Mouse (Mus musculus) forebrain, embryonic 15.5 days (tissue): ENCODE results near the gene Prkar2a. TPM values are rescaled to one million over a fixed set of nuclear protein-coding genes. Genes with fewer than 3 reads are reported as not detected.
"Not testable (repeated sequence)": the region's sequence is repeated elsewhere in the genome, so short reads cannot be mapped to it uniquely, and the experiment has no call there.

ENCODE experiments used
- ATAC-seq: fragments of 200-750 bp; cut with Nextera tagmentation; replicated peaks from 2 replicates; pipeline ENCODE4 v1.8.0; 2017; ENCODE audit warnings: mild to moderate bottlenecking, moderate TSS enrichment, moderate library complexity
- H3K27ac ChIP-seq: fragments of 300-500 bp; sonication (generic); replicated peaks from 2 replicates; pipeline ENCODE4 v1.5.1; 2015; ENCODE audit warnings: mild to moderate bottlenecking, inconsistent platforms
- H3K27me3 ChIP-seq: fragments of 300-500 bp; sonication (generic); 2 replicates; pipeline ENCODE4 v1.6.1; 2015; ENCODE audit warnings: inconsistent platforms
- H3K36me3 ChIP-seq: fragments of 300-500 bp; sonication (generic); 2 replicates; pipeline ENCODE4 v1.6.1; 2015; ENCODE audit warnings: mild to moderate bottlenecking, inconsistent platforms
- H3K4me1 ChIP-seq: fragments of 300-500 bp; sonication (generic); 2 replicates; pipeline ENCODE4 v1.6.1; 2015; ENCODE audit warnings: inconsistent platforms
- H3K4me2 ChIP-seq: fragments of 300-500 bp; sonication (generic); replicated peaks from 2 replicates; pipeline ENCODE4 v1.6.1; 2015; ENCODE audit warnings: mild to moderate bottlenecking, inconsistent platforms
- H3K4me3 ChIP-seq: fragments of 300-500 bp; sonication (generic); 2 replicates; pipeline ENCODE4 v1.5.1; 2015; ENCODE audit warnings: mild to moderate bottlenecking, inconsistent platforms
- H3K9ac ChIP-seq: fragments of 300-500 bp; sonication (generic); replicated peaks from 2 replicates; pipeline ENCODE4 v1.6.1; 2015; ENCODE audit warnings: mild to moderate bottlenecking, inconsistent platforms
- H3K9me3 ChIP-seq: fragments of 300-500 bp; sonication (generic); 2 replicates; pipeline ENCODE4 v1.6.1; 2016; ENCODE audit warnings: inconsistent platforms
- WGBS: fragments of 180-500 bp; shearing (Covaris S2); methylation state at CpG from one replicate; pipeline ENCODE4 v1.1.7; 2015; ENCODE audit warnings: mixed read lengths; 5-methylcytosine and 5-hydroxymethylcytosine counted together
- polyA plus RNA-seq: library from polyadenylated mRNA; unstranded; fragments of >200 nt; fragmentation: Nextera tagmentation; extraction: Ambion mirVana; gene quantifications from 2 replicates; pipeline ENCODE4 v1.2.1, GENCODE M21; 2015

The Prkar2a gene
- 40.6 and 42.1 TPM in 2 replicates for polyA plus RNA-seq

- no peak within 1 kb of the TSS for H3K9ac ChIP-seq
- no peak for ATAC-seq
- no peak within 1 kb of the TSS for H3K4me3 ChIP-seq
Measured at GRCm38 (mm10) chr9:108689106-108689505, at the start of gene Prkar2a. Gene Prkar2a (plus strand): TSS chr9:108689314.

GRCm38 (mm10) chr9:108639825-108640224 is 49.3 kb upstream of the Prkar2a start:
- H3K4me3 ChIP-seq = no peak overlapping the region
- no peak for ATAC-seq
- H3K9me3 ChIP-seq = no peaks in the 10 kb centered on the region
- no peak overlapping the region for H3K27ac ChIP-seq
- 93% methylated on average over 2 of the region's 2 CpGs for WGBS
- no peaks in the 10 kb centered on the region for H3K27me3 ChIP-seq
- no peaks in the 10 kb centered on the region for H3K4me1 ChIP-seq
- H3K4me2 ChIP-seq = no peak overlapping the region
- no peak overlapping the region for H3K9ac ChIP-seq
- H3K36me3 ChIP-seq = peaks cover 18% of the 10 kb centered on the region; the same call in 1 of the 2 replicates

More at GRCm38 (mm10) chr9:108689106-108689505, at the start of gene Prkar2a:
- H3K36me3 ChIP-seq = peaks cover 4% of the 10 kb centered on the region; the same call in 1 of the 2 replicates
- H3K4me2 ChIP-seq = no peak within 1 kb of the TSS
- H3K9me3 ChIP-seq = no peaks in the 10 kb centered on the region
- WGBS = 31% methylated on average over 1 of the region's 1 CpGs
- H3K4me1 ChIP-seq = peaks cover 24% of the 10 kb centered on the region
- H3K27ac ChIP-seq = peak within 1 kb of the TSS; percentile 24; the same call in 1 of the 2 replicates
- no peaks in the 10 kb centered on the region for H3K27me3 ChIP-seq

GRCm38 (mm10) chr9:108648166-108648565 is 40.9 kb upstream of the Prkar2a start:
- 44% methylated on average over 10 of the region's 10 CpGs for WGBS
- no peak for ATAC-seq
- Histone ChIP-seq H3K4me1 (peaks cover 24% of the 10 kb centered on the region), H3K27ac (no peak overlapping the region), H3K4me3 (peak overlapping the region; percentile 85), H3K9ac (peak overlapping the region; percentile 91), H3K27me3 (no peaks in the 10 kb centered on the region), H3K4me2 (peak overlapping the region; percentile 70), H3K36me3 (peaks cover 4% of the 10 kb centered on the region; the same call in 1 of the 2 replicates), H3K9me3 (no peaks in the 10 kb centered on the region)

- H3K4me1 ChIP-seq = peaks cover 24% of the 10 kb centered on the region
- H3K4me2 ChIP-seq = peak within 1 kb of the TSS; percentile 70
- H3K36me3 ChIP-seq = no peaks in the 10 kb centered on the region
- under 1% methylated on average over 111 of the region's 112 CpGs for WGBS
- peak; percentile 99 for ATAC-seq
- peak within 1 kb of the TSS; percentile 85 for H3K4me3 ChIP-seq
- H3K9me3 ChIP-seq = no peaks in the 10 kb centered on the region
- H3K27ac ChIP-seq = peak within 1 kb of the TSS; percentile 93
- H3K9ac ChIP-seq = peak within 1 kb of the TSS; percentile 91
- no peaks in the 10 kb centered on the region for H3K27me3 ChIP-seq
Measured at GRCm38 (mm10) chr9:108648611-108649560, 40.2 kb upstream of the Prkar2a start, which contains the start of gene Arih2. Gene Arih2 (minus strand): TSS chr9:108649386.

- Histone ChIP-seq H3K27ac (peak overlapping the region; percentile 93), H3K4me2 (peak overlapping the region; percentile 70), H3K4me1 (peaks cover 24% of the 10 kb centered on the region), H3K4me3 (peak overlapping the region; percentile 85), H3K9me3 (no peaks in the 10 kb centered on the region), H3K36me3 (no peaks in the 10 kb centered on the region), H3K9ac (peak overlapping the region; percentile 91), H3K27me3 (no peaks in the 10 kb centered on the region)
- ATAC-seq = no peak; the same call in 1 of the 2 replicates
- WGBS = 34% methylated on average over 29 of the region's 29 CpGs
Measured at GRCm38 (mm10) chr9:108649561-108650440, 39.3 kb upstream of the Prkar2a start.

- no peak overlapping the region for H3K27ac ChIP-seq
- 72% methylated on average over 10 of the region's 10 CpGs for WGBS
- no peak overlapping the region for H3K4me2 ChIP-seq
- H3K27me3 ChIP-seq = no peaks in the 10 kb centered on the region
- no peaks in the 10 kb centered on the region for H3K9me3 ChIP-seq
- H3K4me3 ChIP-seq = no peak overlapping the region
- ATAC-seq = no peak
- H3K36me3 ChIP-seq = no peaks in the 10 kb centered on the region
- peaks cover 5% of the 10 kb centered on the region for H3K4me1 ChIP-seq
- no peak overlapping the region for H3K9ac ChIP-seq
Measured at GRCm38 (mm10) chr9:108654566-108655464, 34.3 kb upstream of the Prkar2a start.

- H3K4me1 ChIP-seq, H3K4me3 ChIP-seq, H3K27me3 ChIP-seq, H3K36me3 ChIP-seq, H3K27ac ChIP-seq, H3K9ac ChIP-seq, ATAC-seq, H3K4me2 ChIP-seq, H3K9me3 ChIP-seq: not testable (repeated sequence)
- 86% methylated on average over 7 of the region's 7 CpGs for WGBS
Measured at GRCm38 (mm10) chr9:108655865-108656264, 33.2 kb upstream of the Prkar2a start.

GRCm38 (mm10) chr9:108661677-108662612 is 27.2 kb upstream of the Prkar2a start, which contains the start of gene Slc25a20:
Gene Slc25a20 (plus strand): TSS chr9:108662088.
- peak; percentile 86 for ATAC-seq
- WGBS = 4% methylated on average over 36 of the region's 37 CpGs
- H3K4me2 ChIP-seq = peak within 1 kb of the TSS; percentile 60
- H3K36me3 ChIP-seq = no peaks in the 10 kb centered on the region
- H3K9ac ChIP-seq = peak within 1 kb of the TSS; percentile 54
- peak within 1 kb of the TSS; percentile 55 for H3K4me3 ChIP-seq
- H3K27me3 ChIP-seq = no peaks in the 10 kb centered on the region
- H3K4me1 ChIP-seq = peaks cover 9% of the 10 kb centered on the region
- H3K9me3 ChIP-seq = no peaks in the 10 kb centered on the region
- H3K27ac ChIP-seq = no peak within 1 kb of the TSS

- Histone ChIP-seq H3K4me3 (peak overlapping the region; percentile 55), H3K27ac (no peak overlapping the region), H3K36me3 (no peaks in the 10 kb centered on the region), H3K27me3 (no peaks in the 10 kb centered on the region), H3K4me1 (peaks cover 9% of the 10 kb centered on the region), H3K9ac (peak overlapping the region; percentile 54), H3K9me3 (no peaks in the 10 kb centered on the region), H3K4me2 (peak overlapping the region; percentile 60)
- WGBS = 48% methylated on average over 6 of the region's 6 CpGs
- no peak for ATAC-seq
Measured at GRCm38 (mm10) chr9:108662660-108663059, 26.5 kb upstream of the Prkar2a start.

GRCm38 (mm10) chr9:108669875-108670274 is 19.2 kb upstream of the Prkar2a start:
- no peaks in the 10 kb centered on the region; the same call in 1 of the 2 replicates for H3K9me3 ChIP-seq
- no peak overlapping the region for H3K4me3 ChIP-seq
- ATAC-seq = no peak
- H3K27me3 ChIP-seq = no peaks in the 10 kb centered on the region
- 56% methylated on average over 8 of the region's 8 CpGs for WGBS
- H3K36me3 ChIP-seq = peaks cover 11% of the 10 kb centered on the region
- H3K4me2 ChIP-seq = no peak overlapping the region
- no peak overlapping the region for H3K27ac ChIP-seq
- no peaks in the 10 kb centered on the region for H3K4me1 ChIP-seq
- H3K9ac ChIP-seq = no peak overlapping the region
